Mouse (Mus musculus): ENCODE measurements around the gene Wdr82.
A peak's percentile ranks its signal among the peaks of the same experiment; 100 is the strongest.

Wdr82 gene

DNA sequence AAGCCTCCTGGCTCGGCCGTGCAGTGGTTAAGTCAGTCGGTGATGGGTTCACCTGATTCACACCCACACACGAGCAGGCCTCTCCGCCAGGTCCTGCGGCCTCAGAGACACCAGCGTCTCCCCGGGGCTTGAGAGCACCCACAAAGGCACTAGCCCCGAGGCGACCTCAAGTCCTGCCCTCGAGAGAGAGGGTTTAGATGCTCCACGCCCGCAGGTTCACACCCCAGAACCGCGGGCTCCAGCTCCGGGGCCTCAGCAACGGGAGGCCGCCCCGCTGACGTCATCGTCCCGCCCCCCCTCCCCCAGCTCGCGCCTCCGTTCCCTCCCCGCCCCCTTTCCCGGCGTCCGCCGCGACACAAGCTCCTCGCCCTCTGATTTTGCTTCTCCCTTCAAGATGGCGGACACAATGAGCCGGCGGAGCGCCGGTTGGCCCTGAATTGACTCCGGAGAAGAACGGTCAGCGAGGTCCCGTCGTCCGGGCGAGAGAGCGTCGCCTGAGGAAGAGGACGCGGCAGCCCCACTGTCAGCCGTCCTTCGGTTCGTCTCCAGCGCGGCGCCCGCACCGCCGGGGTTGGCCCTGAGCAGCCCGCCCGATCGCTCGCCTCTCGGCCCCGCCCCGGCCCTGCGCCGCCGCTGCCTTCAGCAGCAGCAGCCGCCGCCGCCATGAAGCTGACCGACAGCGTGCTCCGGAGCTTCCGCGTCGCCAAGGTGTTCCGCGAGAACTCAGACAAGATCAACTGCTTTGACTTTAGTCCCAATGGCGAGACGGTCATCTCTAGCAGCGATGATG, at the start of gene Wdr82:
Gene Wdr82 (plus strand): TSS at position 373 of the 790 bp plus-strand sequence.
- peak; percentile 90 for DNase-seq

DNA sequence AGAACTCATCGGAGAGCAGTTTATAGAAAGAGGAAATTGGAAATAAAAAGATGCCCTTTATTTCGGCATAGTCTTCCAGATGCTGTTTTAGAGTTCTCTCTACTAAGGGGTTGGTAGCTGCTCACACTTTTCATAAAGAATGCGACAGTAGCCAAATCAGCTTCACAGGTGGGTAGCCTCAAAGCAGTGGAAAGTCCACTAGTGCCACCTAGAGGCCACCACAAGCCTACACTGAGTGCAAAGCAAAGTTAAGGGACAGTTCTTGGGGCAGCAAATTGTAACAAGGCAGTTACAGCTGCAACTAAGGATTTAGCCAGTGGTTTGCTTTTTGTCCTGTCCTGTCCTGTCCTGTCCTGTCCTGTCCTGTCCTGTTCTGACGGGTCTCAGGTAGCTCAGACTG, 47.1 kb upstream of the Wdr82 start:
- no peak for DNase-seq

DNA sequence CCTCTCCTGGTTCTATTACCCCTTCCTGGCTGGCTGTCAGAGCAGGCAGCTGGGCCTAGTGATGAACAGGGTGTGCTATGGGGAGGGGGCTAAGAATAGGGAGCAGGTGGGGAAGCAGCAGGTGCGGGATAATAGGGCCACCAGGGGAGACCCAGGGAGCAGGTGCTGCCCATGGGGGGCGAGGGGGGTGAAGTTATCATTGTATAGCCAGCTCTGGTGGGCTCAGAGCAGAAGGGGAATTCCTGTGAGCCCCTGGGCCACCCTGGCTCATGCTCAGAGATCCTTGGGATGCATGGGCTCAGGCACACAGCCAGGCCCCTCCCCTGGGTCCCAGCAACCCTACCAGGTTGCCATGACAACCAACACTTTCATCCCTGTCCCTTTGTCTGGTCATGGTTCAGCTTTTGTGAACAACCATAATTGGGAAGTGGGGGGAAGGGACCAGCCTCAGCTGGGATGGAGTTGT, 43.9 kb upstream of the Wdr82 start:
- DNase-seq: no peak

DNA sequence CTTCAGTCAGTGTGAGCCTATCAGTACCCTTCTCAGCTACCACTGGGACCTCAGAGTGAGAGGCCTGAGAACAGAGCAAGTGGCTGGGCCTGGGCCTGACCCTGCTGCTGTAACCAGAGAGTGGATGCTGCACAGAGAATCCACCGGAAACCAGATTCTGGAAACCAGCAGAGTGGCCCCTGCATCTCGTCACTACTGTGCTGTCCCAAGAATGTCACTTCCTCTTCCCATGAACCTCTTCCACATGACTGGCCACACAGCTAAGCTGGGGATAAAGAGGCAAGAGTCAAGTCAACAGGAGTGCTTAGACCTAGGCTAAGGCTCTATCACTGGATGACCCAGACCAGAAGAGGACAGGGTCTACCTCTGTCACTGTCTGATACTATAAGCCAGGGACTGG, 41.7 kb upstream of the Wdr82 start:
- no peak for DNase-seq

DNA sequence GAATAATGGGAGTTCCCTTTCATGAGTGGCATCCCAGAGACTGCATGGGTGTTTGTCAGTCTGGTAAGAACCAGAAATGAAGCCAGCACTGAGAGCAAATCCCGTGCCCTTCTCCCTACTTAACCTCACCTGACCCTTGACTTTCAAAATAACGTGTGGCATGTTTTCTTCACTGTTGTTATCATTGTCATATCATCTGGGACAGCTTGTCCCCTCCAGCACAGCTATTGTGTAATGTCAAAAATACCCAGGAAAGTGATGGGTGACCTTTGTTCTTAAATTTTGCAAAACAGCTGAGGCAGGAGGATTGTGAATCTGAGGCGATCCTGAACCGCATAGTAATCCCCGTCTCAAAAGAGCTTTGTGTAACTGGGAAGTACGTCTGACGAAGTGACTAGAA, 40.5 kb upstream of the Wdr82 start:
- no peak for DNase-seq

DNA sequence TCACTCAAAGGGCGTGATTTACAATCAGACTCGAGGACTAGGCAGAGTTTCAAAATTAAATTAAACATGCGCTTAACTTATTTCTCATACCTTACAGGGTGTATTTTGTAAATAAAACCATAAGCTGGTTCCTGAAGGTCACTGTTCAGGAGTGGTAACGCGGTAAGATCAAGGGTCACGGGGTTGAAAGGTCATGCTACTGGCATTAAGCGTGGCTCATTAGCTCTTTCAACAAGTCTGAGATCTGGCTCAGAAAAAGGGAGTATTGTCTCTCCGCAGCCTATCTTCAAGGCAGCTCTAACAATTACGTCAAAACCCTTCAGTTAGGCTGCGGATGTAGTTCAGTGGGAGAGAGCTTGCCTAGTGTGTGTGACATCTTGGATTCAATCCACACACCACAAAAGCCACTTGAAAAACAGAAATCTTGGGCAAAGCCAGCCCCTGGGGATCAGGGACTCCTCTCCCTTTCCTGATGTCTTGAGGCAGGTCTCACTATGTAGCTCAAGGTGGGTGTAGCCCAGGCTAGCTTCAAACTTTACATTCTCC, 33.0 kb upstream of the Wdr82 start:
- no peak for DNase-seq

DNA sequence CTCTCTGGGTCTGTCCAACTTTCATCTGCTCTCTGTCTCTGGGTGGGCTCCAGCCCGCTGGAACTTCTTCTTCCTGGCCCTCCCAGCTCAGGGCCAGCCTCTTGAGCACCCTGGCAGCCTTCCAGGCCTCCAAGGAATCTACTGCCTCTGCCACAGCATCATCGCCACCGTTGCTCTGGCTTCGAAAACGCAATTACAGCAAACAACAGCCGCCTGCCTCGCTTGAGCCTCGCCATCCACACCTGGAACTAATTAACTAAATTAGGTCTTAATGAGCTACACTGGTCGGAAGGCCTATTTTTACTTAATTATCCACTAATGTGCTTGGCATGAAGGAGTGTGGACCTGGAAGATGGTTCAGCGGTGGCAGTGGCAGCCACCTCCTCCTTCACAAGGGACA, 31.0 kb upstream of the Wdr82 start:
- no peak for DNase-seq

DNA sequence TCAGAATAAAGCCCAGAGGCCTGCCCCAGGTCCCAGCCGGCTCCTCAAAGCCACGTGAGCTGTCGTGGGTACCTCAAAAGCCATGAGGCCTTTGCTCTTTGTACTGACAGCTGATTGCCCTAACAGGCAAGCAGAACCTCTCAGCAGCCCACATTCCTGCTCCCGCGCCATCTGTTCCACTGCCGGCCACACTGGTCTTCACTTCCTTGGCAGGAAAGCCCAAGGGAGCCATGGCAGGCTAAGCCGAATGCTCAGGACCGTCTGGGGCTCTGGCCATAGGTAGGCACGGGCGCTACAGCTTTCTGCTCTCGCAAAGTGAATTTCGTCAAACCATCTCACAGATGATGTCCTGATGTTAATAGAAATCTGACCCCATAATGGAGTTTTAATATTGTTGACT, 28.8 kb upstream of the Wdr82 start:
- peak; percentile 87 for DNase-seq

DNA sequence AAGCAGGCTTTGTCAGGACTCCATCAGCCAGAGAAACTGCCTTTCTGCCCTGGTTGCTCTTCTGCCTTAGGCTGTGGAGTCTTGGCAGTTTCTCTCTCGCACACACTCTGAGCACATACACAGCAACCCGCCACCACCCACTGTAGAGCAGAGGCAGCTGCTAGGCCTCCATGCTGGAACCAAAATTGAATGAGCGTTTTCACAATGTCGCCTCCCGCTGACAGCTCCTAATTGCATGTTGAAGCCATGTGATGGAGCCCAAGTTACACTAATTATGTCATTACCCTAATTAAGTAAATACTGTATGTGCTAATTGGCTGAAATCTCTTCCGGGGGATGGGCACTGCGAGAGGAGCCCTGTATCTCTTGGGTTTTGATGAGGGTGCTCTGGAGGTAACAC, 26.6 kb upstream of the Wdr82 start:
- DNase-seq: no peak

DNA sequence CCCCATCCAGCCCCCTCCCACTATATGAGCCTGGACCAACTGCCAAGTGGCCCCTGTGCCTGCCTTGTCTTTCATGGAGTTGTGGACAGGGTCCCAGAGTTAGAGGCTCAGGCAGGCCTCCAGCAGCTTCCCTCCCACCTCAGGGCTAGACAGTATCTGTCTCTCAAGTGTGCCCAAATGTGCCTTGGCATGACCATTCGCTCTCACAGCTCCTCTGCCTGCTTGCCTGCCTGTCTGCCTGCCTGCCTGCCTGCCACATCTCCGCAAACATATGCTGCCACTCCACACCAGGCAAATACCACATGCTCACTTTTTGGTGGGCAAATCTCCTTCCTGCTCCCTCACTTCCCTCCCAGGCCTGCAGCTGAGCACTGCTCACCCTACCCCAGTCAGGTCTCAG, 25.1 kb upstream of the Wdr82 start:
- no peak for DNase-seq

DNA sequence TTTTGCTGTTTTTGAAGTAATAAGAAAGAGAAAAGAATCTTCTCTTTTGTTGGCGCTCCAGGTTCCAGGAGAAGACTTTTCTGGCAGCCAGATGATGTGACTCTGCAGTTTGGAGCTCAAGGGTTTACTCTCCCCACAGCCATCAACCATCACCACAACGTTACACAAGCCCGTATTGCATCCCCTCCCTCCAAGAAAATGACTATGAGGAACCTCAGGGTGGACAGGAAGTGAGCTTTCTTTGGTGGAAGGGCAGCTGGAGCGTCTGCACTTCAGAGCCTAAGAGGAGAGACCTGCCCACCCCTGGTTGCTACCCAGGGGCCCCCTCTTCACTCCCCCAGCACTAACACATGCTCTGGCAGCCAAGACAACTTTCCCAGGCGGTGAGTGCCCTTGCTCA, 23.4 kb upstream of the Wdr82 start:
- no peak for DNase-seq

DNA sequence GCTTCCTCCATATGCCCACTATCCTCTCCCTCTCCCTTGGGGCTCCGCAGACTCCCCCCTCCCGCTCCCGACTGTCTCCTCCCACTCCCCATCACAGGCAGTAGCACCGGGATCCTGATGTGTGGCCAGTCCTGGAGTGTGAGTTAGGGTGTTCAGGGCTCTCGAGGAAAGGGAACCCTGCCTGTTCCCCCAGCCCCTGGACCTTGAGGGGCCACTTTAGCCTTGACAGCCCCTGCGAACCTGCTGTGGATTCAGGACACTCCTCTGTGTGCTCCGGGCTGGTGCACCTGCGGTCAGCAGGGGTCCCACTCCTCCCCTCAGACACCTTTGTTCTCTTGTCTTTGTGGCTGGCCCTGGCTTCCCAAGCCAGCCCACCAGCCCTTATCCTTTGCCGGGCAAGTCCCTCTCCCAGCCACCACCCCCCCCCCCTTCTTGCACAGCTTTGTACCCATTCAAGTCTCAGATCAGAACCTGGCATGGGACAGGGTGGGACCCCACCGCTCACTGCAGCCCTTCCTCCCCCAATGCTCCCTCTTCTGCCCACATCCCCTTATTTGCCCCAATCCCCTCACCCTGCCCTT, 22.8 kb upstream of the Wdr82 start:
- no peak for DNase-seq

DNA sequence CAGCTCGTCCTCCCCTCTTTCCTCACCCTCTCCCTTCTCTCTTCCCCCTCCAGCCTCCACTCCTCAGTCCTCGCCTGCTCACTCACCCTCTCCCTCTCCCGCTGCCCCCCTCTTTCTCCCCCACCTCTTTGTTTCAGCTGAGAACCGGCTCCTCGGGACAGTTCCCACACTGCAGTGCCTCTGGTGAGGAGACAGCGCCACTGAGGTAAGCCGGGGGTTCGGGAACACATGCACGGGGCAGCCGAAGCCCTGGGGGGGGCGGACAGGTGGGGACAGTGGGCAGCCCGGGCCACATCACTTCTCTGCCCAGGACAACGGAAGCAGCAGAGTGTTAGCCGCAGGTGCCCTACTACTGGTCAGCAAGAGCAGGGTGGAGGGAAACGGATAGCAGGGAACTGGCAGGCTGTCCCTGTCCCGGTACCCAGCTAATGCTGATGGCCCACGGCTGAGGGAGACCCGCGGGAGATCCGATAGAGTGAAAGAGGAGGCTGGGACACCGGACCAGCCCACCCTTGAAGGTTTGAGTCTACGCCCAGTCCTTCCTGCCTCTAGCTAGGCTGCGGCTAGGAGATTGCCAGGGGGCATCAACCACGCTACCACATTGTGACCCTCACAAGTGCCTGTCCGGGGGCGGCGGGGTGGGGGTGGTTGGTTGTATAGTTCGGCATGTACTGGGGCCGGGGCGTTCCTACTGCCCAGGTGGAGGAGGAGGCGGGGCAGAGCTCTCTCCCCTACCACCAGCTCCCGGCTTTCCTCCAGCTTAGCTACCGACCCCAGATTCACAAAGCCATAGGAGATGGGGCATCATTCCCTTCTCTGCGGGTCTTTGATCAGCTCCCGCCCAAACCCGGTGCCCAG, 22.0 kb upstream of the Wdr82 start:
- DNase-seq: no peak

DNA sequence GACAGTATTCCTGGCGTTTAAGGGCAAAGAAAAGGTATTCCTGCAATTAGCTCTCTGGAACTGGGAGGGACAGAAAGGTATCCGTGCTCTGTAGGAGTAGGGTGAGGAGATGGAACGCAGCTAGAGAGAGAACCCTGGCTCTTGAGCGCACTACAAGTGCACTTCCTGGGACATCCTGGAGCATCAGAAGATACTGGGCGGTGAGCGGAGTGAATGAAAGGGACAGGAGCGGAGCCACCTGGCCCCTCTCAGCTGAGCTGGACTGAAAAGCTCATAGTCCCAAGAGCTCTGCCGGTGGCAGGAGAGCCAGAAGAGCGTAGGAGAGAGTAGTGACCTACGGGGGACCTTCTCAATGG, 21.4 kb upstream of the Wdr82 start:
- DNase-seq: no peak

DNA sequence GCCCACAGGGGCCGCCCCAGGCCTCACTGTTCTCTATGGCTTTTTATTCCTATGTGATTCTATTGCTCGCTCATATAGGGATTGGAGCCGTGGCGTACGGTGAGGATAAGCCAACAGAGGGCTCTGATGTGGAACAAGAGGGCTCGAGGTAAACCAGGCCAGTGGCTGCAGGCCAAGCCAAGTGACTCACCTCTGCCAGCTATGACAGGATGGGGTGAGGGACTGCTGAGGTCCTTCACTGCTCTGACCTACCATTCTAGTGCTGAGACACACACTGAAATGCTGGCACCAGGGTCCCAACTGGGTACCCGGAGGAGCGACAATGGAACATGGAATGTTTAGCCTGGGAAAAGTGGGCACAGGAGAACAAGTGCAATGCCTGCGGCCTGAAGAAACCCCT, 16.6 kb upstream of the Wdr82 start:
- no peak for DNase-seq

DNA sequence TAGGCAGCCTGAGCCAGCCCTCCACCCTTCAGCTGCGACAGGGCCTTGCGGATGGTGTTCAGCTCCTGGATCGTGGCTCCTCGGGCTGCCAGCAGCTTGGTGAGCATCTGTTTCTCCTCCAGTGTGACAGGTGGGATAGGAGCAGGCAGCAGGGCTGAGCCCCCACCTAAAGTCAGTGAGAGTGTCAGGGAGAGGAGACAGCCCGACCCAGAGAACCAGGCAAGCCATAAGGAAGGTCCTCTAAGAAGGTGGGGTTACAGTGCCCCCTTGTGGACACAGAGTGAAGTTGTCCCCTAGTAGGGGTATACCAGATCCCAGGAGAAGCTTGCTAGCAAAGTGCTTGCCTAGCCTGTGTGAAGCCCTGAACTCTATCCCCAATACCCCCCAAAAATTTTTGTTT, 14.3 kb upstream of the Wdr82 start:
- DNase-seq: peak; percentile 73

DNA sequence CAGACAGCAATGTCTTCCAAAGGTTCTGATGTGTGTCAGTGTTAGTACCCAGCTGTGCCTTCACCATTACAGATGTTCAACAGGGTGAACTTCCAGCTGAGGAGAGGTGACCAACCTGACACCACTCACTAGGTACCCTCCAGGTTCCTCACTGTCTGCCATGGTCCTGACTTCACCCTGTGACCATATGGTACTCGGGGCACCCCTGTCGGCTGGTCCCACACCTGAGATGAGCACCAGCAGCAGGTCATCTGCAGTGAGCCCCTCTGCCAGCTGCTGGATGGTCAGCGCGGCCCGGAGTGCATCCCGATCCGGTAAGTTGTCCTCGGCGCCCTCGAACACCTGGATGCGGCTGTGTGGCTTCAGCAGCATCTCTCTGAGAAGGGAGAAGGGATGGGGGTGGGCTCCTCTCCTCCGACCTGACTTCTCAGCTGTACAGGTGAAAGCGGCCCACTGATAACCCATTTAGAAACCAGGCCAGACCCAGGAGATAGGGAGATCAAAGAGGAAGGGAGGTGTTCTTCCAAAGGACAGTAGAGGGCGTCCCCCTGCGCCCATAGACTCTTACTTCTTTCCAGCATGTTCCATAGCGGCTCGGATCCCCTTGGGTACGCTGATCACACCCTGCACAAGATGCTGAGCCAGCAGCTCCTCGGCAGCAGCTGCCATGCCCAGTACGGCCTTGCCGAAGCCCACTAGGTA, 13.7 kb upstream of the Wdr82 start:
- no peak for DNase-seq

DNA sequence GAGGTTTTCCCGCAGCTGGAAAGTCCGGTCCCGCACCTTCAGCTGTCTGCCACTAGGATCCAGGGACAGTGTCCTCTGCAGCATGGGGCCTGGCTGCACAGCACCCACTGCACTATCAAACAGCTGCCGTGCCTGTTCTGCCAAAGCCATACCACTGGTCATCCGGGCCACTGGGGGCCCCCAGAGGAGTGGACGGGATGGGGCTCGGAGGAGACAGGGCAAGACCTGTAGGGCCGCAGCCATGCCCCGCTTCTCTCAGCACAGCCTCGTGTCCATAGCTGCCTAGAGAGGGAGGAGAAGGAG, 13.2 kb upstream of the Wdr82 start:
- DNase-seq: no peak

DNA sequence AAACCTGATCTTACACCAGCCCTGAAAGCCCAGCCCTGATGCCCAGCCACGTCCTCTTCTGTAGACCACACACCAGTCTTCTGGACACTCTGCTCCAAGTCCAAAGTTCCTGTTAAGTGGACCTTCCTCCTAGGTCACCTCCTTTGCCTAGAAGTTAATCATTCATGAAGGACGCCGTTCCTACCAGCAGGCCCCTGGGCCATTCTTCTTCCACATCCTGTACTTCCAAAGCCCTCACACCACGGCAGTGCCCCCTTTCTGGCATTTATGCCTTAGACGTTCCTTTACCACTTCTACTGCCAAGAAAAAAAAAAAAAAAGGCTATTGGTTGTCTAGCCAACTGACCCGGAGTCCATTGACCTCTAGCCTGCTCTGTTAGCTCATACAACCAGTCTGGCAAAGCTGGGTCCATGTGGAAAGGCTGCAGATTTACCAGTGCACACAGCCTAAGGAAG, 12.7 kb upstream of the Wdr82 start, which contains the start of gene Glyctk:
Gene Glyctk (minus strand): TSS at position 102 of the 455 bp plus-strand sequence.
- DNase-seq: no peak

DNA sequence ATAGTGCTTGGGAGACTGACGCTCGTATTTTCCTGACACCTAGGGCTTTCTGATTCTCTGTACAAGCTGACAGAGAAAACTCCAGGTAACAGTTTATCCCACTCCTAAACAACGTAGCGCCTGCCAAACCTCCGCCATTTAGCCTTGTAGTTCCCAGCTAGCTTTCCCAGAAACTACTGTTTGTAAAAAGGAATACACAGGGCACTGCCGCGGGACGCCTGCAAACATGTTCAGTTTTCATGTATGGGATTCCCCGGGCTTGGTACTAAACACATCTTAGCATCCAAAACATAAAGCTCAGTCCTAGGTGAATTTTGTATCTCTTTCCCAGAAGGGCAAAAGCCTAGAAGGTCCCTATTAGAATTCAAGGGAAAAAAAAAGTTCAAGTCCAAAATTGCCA, 11.5 kb upstream of the Wdr82 start:
- no peak for DNase-seq

DNA sequence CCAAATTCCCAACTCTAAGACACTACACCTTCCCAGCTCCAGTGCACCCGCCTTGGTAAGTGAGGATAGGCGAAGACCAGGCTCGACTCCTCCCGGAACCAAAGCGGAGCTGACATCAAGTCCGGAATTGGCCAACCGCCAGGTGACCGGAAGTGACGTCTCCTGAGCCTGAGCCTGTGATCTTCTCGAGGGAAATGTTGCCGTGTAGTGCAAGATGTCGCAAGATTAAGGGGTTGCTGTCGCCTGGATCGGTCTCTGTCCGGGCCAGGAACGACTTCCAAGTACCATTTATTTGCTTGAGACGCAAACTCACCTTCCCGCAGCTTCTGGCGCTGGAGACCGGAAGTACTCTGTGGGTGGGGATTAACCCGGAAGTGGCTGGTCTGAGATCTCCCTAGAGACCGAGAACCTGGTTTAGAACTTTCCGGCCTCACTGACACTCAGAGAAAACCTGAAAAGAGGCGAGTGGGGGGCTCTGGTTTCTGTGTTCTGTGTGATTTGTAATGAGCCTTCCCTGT, 10.9 kb upstream of the Wdr82 start:
- DNase-seq: peak; percentile 96

DNA sequence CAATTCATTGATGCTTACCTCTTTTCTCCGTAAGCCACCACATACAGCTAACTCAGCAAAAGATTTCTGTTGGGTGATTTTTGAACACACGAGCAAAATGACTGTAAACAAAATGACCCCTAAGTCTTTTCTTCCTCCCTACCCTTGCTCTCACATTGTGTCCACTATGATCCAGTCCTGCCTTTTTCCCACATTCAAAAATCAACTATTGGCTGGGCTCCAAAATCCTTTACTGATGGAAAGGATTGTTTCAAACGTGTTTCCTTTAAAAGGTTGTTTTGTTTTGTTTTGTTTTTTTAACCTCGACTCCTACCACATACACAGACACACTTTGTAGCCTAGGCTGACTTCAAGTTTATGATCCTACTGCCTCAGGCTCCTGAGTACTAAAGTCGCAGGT, 10.3 kb upstream of the Wdr82 start:
- DNase-seq: no peak

DNA sequence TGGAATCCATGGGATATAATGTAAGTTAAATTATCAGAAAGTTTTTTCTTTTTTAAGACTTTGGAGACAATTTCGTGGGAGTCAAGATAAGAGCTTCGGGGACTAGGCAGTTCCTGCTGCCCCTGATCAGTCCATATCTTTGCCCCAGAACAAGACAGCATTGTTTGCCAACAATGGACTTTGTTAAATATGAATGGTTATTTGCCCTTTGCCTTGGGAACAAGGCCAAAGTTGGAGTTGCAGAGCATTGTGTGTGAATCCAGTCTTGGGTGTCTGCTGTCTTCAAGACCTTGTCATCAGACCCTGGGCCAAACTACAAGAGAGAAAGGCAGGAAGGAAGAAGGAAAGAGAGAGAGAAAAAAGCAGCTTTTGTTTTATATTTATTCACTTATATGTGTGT, 4.0 kb upstream of the Wdr82 start:
- no peak for DNase-seq
